Mouse (Mus musculus) hindbrain, embryonic 11.5 days (tissue): ENCODE results near the gene Ccdc136. TPM values are rescaled to one million over a fixed set of nuclear protein-coding genes. Genes with fewer than 3 reads are reported as not detected.

ENCODE experiments used
- ATAC-seq: fragments of 200-750 bp; cut with Nextera tagmentation; 2 replicates; pipeline ENCODE4 v1.8.0; 2017; ENCODE audit warnings: mild to moderate bottlenecking, moderate TSS enrichment, moderate library complexity; ENCODE audit not compliant: low FRiP score
- DNase-seq: peaks from one replicate; pipeline ENCODE4 v3.0.0-alpha.2; 2015; ENCODE audit warnings: low spot score
- H3K27ac ChIP-seq: fragments of 300-500 bp; sonication (generic); 2 replicates; pipeline ENCODE4 v1.5.1; 2014; ENCODE audit warnings: mild to moderate bottlenecking, low read depth, low read length
- H3K27me3 ChIP-seq: fragments of 300-500 bp; sonication (generic); 2 replicates; pipeline ENCODE4 v1.6.1; 2014; ENCODE audit warnings: mild to moderate bottlenecking, low read length, moderate library complexity, mixed read lengths; ENCODE audit not compliant: control insufficient read depth, insufficient read depth
- H3K36me3 ChIP-seq: fragments of 300-500 bp; sonication (generic); 2 replicates; pipeline ENCODE4 v1.6.1; 2014; ENCODE audit warnings: mild to moderate bottlenecking, low read length, moderate library complexity, mixed read lengths; ENCODE audit not compliant: control insufficient read depth, insufficient read depth
- H3K4me1 ChIP-seq: fragments of 300-500 bp; sonication (generic); replicated peaks from 2 replicates; pipeline ENCODE4 v1.6.1; 2014; ENCODE audit warnings: low read length, mixed read lengths; ENCODE audit not compliant: control insufficient read depth, insufficient read depth
- H3K4me2 ChIP-seq: fragments of 300-500 bp; sonication (generic); replicated peaks from 2 replicates; pipeline ENCODE4 v1.6.1; 2014; ENCODE audit warnings: mild to moderate bottlenecking, low read depth, low read length
- H3K4me3 ChIP-seq: fragments of 300-500 bp; sonication (generic); 2 replicates; pipeline ENCODE4 v1.5.1; 2014; ENCODE audit warnings: low read depth, low read length
- H3K9ac ChIP-seq: fragments of 300-500 bp; sonication (generic); 2 replicates; pipeline ENCODE4 v1.6.1; 2014; ENCODE audit warnings: low read depth, low read length
- H3K9me3 ChIP-seq: fragments of 300-500 bp; sonication (generic); 2 replicates; pipeline ENCODE4 v1.6.1; 2016; ENCODE audit warnings: low read length; ENCODE audit not compliant: control insufficient read depth
- WGBS: fragments of 180-500 bp; shearing (Covaris S2); extraction: QIAGEN DNeasy Blood & Tissue Kit; methylation state at CpG from one replicate; pipeline ENCODE4 v1.1.7; 2014; 5-methylcytosine and 5-hydroxymethylcytosine counted together
- polyA plus RNA-seq: library from polyadenylated mRNA; unstranded; fragments of >200 nt; fragmentation: Nextera tagmentation; extraction: Ambion mirVana; gene quantifications from 2 replicates; pipeline ENCODE4 v1.2.1, GENCODE M21; 2014

The Ccdc136 gene
- polyA plus RNA-seq, 1 experiment from 2014 or later: 25.4 TPM

DNA sequence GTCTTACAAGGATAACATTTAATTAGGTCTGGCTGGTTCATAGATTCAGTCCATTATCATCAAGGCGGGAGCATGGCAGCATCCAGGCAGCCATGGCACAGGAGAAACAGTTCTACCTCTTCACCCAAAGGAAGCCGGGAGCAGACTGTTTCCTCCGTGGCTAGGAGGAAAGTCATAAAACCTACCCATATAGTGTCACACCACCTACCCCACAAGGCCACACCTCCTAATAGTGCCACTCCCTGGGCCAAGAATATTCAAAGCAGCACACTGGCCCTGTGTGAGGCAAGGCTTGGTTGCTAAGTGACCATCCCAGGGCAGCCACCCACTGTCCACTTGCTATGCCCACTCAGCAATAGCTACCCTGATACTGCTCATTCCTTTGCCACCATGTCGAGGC is 75.0 kb downstream of the Ccdc136 start, which contains the start of gene Atp6v1fnb:
Gene Atp6v1fnb (plus strand): TSS at position 301 of the 400 bp plus-strand sequence.
- peaks cover 6% of the 10 kb centered on the region; the same call in 1 of the 2 replicates for H3K4me1 ChIP-seq
- H3K36me3 ChIP-seq: no peaks in the 10 kb centered on the region
- H3K27me3 ChIP-seq: peaks cover 3% of the 10 kb centered on the region; the same call in 1 of the 2 replicates
- no peak for ATAC-seq
- no peaks in the 10 kb centered on the region for H3K9me3 ChIP-seq
- 93% methylated on average over 4 of the region's 4 CpGs for WGBS
- H3K9ac ChIP-seq: no peak within 1 kb of the TSS
- no peak within 1 kb of the TSS for H3K4me3 ChIP-seq
- no peak within 1 kb of the TSS for H3K4me2 ChIP-seq
- H3K27ac ChIP-seq: no peak within 1 kb of the TSS
- no peak for DNase-seq

DNA sequence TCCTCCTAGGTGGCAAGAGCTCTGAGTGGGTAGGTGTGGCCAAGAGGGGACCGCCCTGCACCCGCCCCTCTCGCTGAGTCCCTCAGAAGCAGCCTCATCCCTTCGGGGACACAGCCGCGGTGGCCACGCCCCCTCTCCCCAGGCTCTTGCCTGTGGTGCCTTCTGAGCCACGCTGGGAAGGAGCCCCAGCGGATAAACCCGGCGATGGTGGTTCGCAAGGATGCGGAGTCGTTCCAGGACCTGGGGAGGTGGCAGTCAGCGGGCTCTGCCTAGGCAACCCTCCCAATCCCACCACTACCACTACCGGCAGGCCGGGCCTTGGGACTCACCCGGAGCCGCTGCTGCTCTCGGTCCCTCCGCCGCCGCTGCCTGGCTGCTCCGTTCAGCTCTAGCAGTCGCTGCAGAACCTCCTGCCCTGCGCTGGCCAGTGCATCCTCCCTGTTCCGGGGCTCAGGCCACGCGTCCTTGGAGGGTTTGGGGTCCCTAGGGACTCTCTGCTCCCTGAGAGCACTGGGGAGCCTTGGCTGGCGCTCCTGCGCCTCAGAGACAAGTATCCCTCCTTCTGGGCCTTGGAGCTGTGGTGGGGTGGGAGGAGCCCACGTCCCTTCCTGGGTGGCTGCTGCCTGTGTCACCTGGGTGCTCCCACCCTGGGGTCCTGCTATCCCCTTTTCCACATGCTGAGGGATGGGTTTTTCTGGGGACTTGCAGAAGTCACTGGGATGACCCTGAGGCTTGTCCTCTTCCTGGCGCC is 78.0 kb downstream of the Ccdc136 start:
- Histone ChIP-seq H3K27ac (no peak overlapping the region), H3K27me3 (peaks cover 3% of the 10 kb centered on the region; the same call in 1 of the 2 replicates), H3K9ac (peak overlapping the region; percentile 28; the same call in 1 of the 2 replicates), H3K4me2 (peak overlapping the region; percentile 60), H3K36me3 (no peaks in the 10 kb centered on the region), H3K4me1 (peaks cover 2% of the 10 kb centered on the region; the same call in 1 of the 2 replicates), H3K4me3 (peak overlapping the region; percentile 36), H3K9me3 (no peaks in the 10 kb centered on the region)
- ATAC-seq (peak; percentile 92), DNase-seq (peak; percentile 82)
- WGBS: 3% methylated on average over 33 of the region's 33 CpGs

DNA sequence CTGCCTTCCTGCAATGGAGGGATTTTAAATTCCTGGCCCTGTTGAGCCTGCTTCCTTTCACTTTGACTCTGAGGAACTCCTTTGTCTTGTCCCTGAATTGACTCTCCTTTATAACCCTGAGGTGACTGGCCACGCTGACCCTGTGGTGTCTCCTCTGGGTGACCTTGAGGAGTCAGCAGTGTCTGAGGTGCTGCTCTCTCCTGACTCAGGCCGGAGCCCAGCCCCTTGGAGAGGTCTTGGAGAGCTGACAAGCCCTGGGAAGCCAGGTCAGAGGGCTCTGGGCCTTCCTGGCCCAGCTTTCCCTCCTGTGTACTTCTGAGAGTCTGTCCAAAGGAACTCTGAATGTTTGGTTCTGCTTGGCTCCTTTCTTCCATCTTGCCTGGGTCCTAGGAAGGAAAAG is 78.6 kb downstream of the Ccdc136 start:
- Histone ChIP-seq H3K4me3 (no peak overlapping the region), H3K4me1 (peaks cover 2% of the 10 kb centered on the region; the same call in 1 of the 2 replicates), H3K27ac (no peak overlapping the region), H3K27me3 (peaks cover 3% of the 10 kb centered on the region; the same call in 1 of the 2 replicates), H3K9ac (no peak overlapping the region), H3K36me3 (no peaks in the 10 kb centered on the region), H3K9me3 (no peaks in the 10 kb centered on the region), H3K4me2 (no peak overlapping the region)
- 52% methylated on average over 2 of the region's 2 CpGs for WGBS
- no peak for DNase-seq
- no peak for ATAC-seq

Other genes starting within 250 kb of the Ccdc136 start
- gene Rbm28, start 231.3 kb upstream of the Ccdc136 start, polyA plus RNA-seq: 68.1 and 69.0 TPM in 2 replicates
- 0.60 and 1.7 TPM in 2 replicates for gene Prrt4, start 216.7 kb upstream of the Ccdc136 start, polyA plus RNA-seq
- 34.5 and 39.4 TPM in 2 replicates for gene Impdh1, start 179.9 kb upstream of the Ccdc136 start, polyA plus RNA-seq
- 35.9 and 37.8 TPM in 2 replicates for gene Hilpda, start 123.8 kb upstream of the Ccdc136 start, polyA plus RNA-seq
- gene Fam71f2, start 116.7 kb upstream of the Ccdc136 start, polyA plus RNA-seq: 1.0 TPM in 1 of 2 replicates, not detected in the other
- gene Fam71f1, start 77.2 kb upstream of the Ccdc136 start, polyA plus RNA-seq: not detected in 2 replicates
- gene Calu, start 48.2 kb upstream of the Ccdc136 start, polyA plus RNA-seq: 260 and 285 TPM in 2 replicates
- gene Opn1sw, start 7.8 kb upstream of the Ccdc136 start, polyA plus RNA-seq: 0.10 and 0.31 TPM in 2 replicates
- gene Flnc, start 36.9 kb downstream of the Ccdc136 start, polyA plus RNA-seq: 2.5 and 2.9 TPM in 2 replicates
- 209 and 215 TPM in 2 replicates for gene Atp6v1f, start 71.4 kb downstream of the Ccdc136 start, polyA plus RNA-seq
- not detected in 2 replicates for gene Atp6v1fnb, start 75.1 kb downstream of the Ccdc136 start, polyA plus RNA-seq
- 11.3 and 12.9 TPM in 2 replicates for gene Kcp, start 111.6 kb downstream of the Ccdc136 start, polyA plus RNA-seq
- gene Irf5, start 130.3 kb downstream of the Ccdc136 start, polyA plus RNA-seq: 2.5 and 2.7 TPM in 2 replicates
- gene Tnpo3, start 213.6 kb downstream of the Ccdc136 start, polyA plus RNA-seq: 97.3 and 118 TPM in 2 replicates